Mouse (Mus musculus): ENCODE measurements around the gene Marveld1. TPM values are rescaled to one million over a fixed set of nuclear protein-coding genes. Genes with fewer than 3 reads are reported as not detected.

The Marveld1 gene
- polyA plus RNA-seq, 1 experiment from 2014 or later = 25.0 TPM

- H3K4me2 ChIP-seq (ENCODE audit: low read length) = peak overlapping the region; percentile 96
- H3K36me3 ChIP-seq (ENCODE audit: control insufficient read depth, insufficient read depth, low read length) = peaks cover 13% of the 10 kb centered on the region
- peaks cover 21 to 39% of the 10 kb centered on the region in 2 experiments for H3K4me1 ChIP-seq (ENCODE audit: control insufficient read depth in 2 of 2, insufficient read depth in 2 of 2, low read length in 2 of 2)
- H3K27me3 ChIP-seq (ENCODE audit: control insufficient read depth, insufficient read depth, low read length) = no peaks in the 10 kb centered on the region
- 0 out of 4 replicates have a peak overlapping the region, but pooled peaks of 1 of the 2 experiments have one; percentile 75 for H3K4me3 ChIP-seq (ENCODE audit: control insufficient read depth in 1 of 2, insufficient read depth in 1 of 2, low read depth in 1 of 2, low read length in 2 of 2)
- ATAC-seq (ENCODE audit: insufficient number of reproducible peaks, insufficient read depth, low FRiP score, low read depth) = no peak
- no peaks in the 10 kb centered on the region for H3K9me3 ChIP-seq (ENCODE audit: control insufficient read depth, low read length)
- H3K9ac ChIP-seq (ENCODE audit: low read length) = peak overlapping the region; percentile 94
- WGBS = 90% methylated on average over 9 of the region's 9 CpGs
- H3K27ac ChIP-seq (replicated peaks in 1 of 2; ENCODE audit: control insufficient read depth in 1 of 2, insufficient read depth in 1 of 2, low read depth in 2 of 2, low read length in 2 of 2) = peak overlapping the region; percentile 84 to 92; a peak in 3 of 4 replicates
Measured at GRCm38 (mm10) chr19:42146276-42147010, 757 bp upstream of the Marveld1 start.

- Histone ChIP-seq H3K27ac (replicated peaks in 1 of 2; ENCODE audit: control insufficient read depth in 1 of 2, insufficient read depth in 1 of 2, low read depth in 2 of 2, low read length in 2 of 2) (peak overlapping the region; percentile 84 to 92), H3K27me3 (ENCODE audit: control insufficient read depth, insufficient read depth, low read length) (no peaks in the 10 kb centered on the region), H3K9ac (ENCODE audit: low read length) (peak overlapping the region; percentile 94), H3K4me3 (ENCODE audit: control insufficient read depth in 1 of 2, insufficient read depth in 1 of 2, low read depth in 1 of 2, low read length in 2 of 2) (peak overlapping the region; percentile 75 to 80), H3K4me1 (ENCODE audit: control insufficient read depth in 2 of 2, insufficient read depth in 2 of 2, low read length in 2 of 2) (peaks cover 21 to 45% of the 10 kb centered on the region in 2 experiments), H3K36me3 (ENCODE audit: control insufficient read depth, insufficient read depth, low read length) (peaks cover 17% of the 10 kb centered on the region), H3K4me2 (ENCODE audit: low read length) (peak overlapping the region; percentile 96), H3K9me3 (ENCODE audit: control insufficient read depth, low read length) (no peaks in the 10 kb centered on the region)
- under 1% methylated on average over 63 of the region's 63 CpGs for WGBS
- peak; percentile 37 for ATAC-seq (ENCODE audit: insufficient number of reproducible peaks, insufficient read depth, low FRiP score, low read depth)
Measured at GRCm38 (mm10) chr19:42147769-42148568, 769 bp downstream of the Marveld1 start.

- ATAC-seq (ENCODE audit: insufficient number of reproducible peaks, insufficient read depth, low FRiP score, low read depth) = no peak
- Histone ChIP-seq H3K4me1 (ENCODE audit: control insufficient read depth in 2 of 2, insufficient read depth in 2 of 2, low read length in 2 of 2) (peaks cover 21 to 45% of the 10 kb centered on the region in 2 experiments), H3K27ac (replicated peaks in 1 of 2; ENCODE audit: control insufficient read depth in 1 of 2, insufficient read depth in 1 of 2, low read depth in 2 of 2, low read length in 2 of 2) (peak overlapping the region; percentile 84 to 92), H3K36me3 (ENCODE audit: control insufficient read depth, insufficient read depth, low read length) (peaks cover 17% of the 10 kb centered on the region), H3K9ac (ENCODE audit: low read length) (peak overlapping the region; percentile 94), H3K4me3 (ENCODE audit: control insufficient read depth in 1 of 2, insufficient read depth in 1 of 2, low read depth in 1 of 2, low read length in 2 of 2) (peak overlapping the region; percentile 75 to 80), H3K27me3 (ENCODE audit: control insufficient read depth, insufficient read depth, low read length) (no peaks in the 10 kb centered on the region), H3K4me2 (ENCODE audit: low read length) (peak overlapping the region; percentile 96), H3K9me3 (ENCODE audit: control insufficient read depth, low read length) (no peaks in the 10 kb centered on the region)
- WGBS = 14% methylated on average over 7 of the region's 7 CpGs
Measured at GRCm38 (mm10) chr19:42148569-42148860, 1.3 kb downstream of the Marveld1 start.

GRCm38 (mm10) chr19:42151990-42152389, 4.8 kb downstream of the Marveld1 start:
- no peak for ATAC-seq (ENCODE audit: insufficient number of reproducible peaks, insufficient read depth, low FRiP score, low read depth)

GRCm38 (mm10) chr19:42157493-42158237, 10.5 kb downstream of the Marveld1 start:
- no peak overlapping the region for H3K9ac ChIP-seq (ENCODE audit: low read length)
- H3K4me1 ChIP-seq (ENCODE audit: control insufficient read depth in 2 of 2, insufficient read depth in 2 of 2, low read length in 2 of 2) = peaks cover 4 to 6% of the 10 kb centered on the region in 2 experiments; a peak in 3 of 4 replicates
- 0 out of 4 replicates have a peak overlapping the region, but pooled peaks of 1 of the 2 experiments have one; percentile 19 for H3K27ac ChIP-seq (replicated peaks in 1 of 2; ENCODE audit: control insufficient read depth in 1 of 2, insufficient read depth in 1 of 2, low read depth in 2 of 2, low read length in 2 of 2)
- 33% methylated on average over 11 of the region's 12 CpGs for WGBS
- no peak for ATAC-seq (ENCODE audit: insufficient number of reproducible peaks, insufficient read depth, low FRiP score, low read depth)
- no peaks in the 10 kb centered on the region for H3K27me3 ChIP-seq (ENCODE audit: control insufficient read depth, insufficient read depth, low read length)
- no peak overlapping the region for H3K4me3 ChIP-seq (ENCODE audit: control insufficient read depth in 1 of 2, insufficient read depth in 1 of 2, low read depth in 1 of 2, low read length in 2 of 2)
- H3K9me3 ChIP-seq (ENCODE audit: control insufficient read depth, low read length) = no peaks in the 10 kb centered on the region
- no peaks in the 10 kb centered on the region for H3K36me3 ChIP-seq (ENCODE audit: control insufficient read depth, insufficient read depth, low read length)
- no peak overlapping the region for H3K4me2 ChIP-seq (ENCODE audit: low read length)

More at GRCm38 (mm10) chr19:42151990-42152389, 4.8 kb downstream of the Marveld1 start:
- peaks cover 17% of the 10 kb centered on the region for H3K36me3 ChIP-seq (ENCODE audit: control insufficient read depth, insufficient read depth, low read length)
- 0 out of 4 replicates have a peak overlapping the region, but pooled peaks of 1 of the 2 experiments have one; percentile 45 for H3K27ac ChIP-seq (replicated peaks in 1 of 2; ENCODE audit: control insufficient read depth in 1 of 2, insufficient read depth in 1 of 2, low read depth in 2 of 2, low read length in 2 of 2)
- H3K4me1 ChIP-seq (ENCODE audit: control insufficient read depth in 2 of 2, insufficient read depth in 2 of 2, low read length in 2 of 2) = peaks cover 16 to 39% of the 10 kb centered on the region in 2 experiments
- no peak overlapping the region for H3K4me3 ChIP-seq (ENCODE audit: control insufficient read depth in 1 of 2, insufficient read depth in 1 of 2, low read depth in 1 of 2, low read length in 2 of 2)
- no peaks in the 10 kb centered on the region for H3K27me3 ChIP-seq (ENCODE audit: control insufficient read depth, insufficient read depth, low read length)
- WGBS = 5% methylated on average over 6 of the region's 6 CpGs
- H3K9me3 ChIP-seq (ENCODE audit: control insufficient read depth, low read length) = no peaks in the 10 kb centered on the region
- no peak overlapping the region for H3K4me2 ChIP-seq (ENCODE audit: low read length)
- H3K9ac ChIP-seq (ENCODE audit: low read length) = no peak overlapping the region

GRCm38 (mm10) chr19:42158246-42159017, 11.2 kb downstream of the Marveld1 start:
- H3K4me1 ChIP-seq (ENCODE audit: control insufficient read depth in 2 of 2, insufficient read depth in 2 of 2, low read length in 2 of 2) = peaks cover 4 to 6% of the 10 kb centered on the region in 2 experiments; a peak in 3 of 4 replicates
- no peak overlapping the region for H3K4me3 ChIP-seq (ENCODE audit: control insufficient read depth in 1 of 2, insufficient read depth in 1 of 2, low read depth in 1 of 2, low read length in 2 of 2)
- H3K9ac ChIP-seq (ENCODE audit: low read length) = 0 out of 2 replicates have a peak overlapping the region, but pooled peaks have one; percentile 27
- ATAC-seq (ENCODE audit: insufficient number of reproducible peaks, insufficient read depth, low FRiP score, low read depth) = no peak
- WGBS = 17% methylated on average over 13 of the region's 13 CpGs
- no peaks in the 10 kb centered on the region for H3K36me3 ChIP-seq (ENCODE audit: control insufficient read depth, insufficient read depth, low read length)
- no peaks in the 10 kb centered on the region for H3K27me3 ChIP-seq (ENCODE audit: control insufficient read depth, insufficient read depth, low read length)
- no peak overlapping the region for H3K4me2 ChIP-seq (ENCODE audit: low read length)
- no peaks in the 10 kb centered on the region for H3K9me3 ChIP-seq (ENCODE audit: control insufficient read depth, low read length)
- H3K27ac ChIP-seq (replicated peaks in 1 of 2; ENCODE audit: control insufficient read depth in 1 of 2, insufficient read depth in 1 of 2, low read depth in 2 of 2, low read length in 2 of 2) = peak overlapping the region in 1 of 2 experiments; percentile 19; a peak in 1 of 4 replicates

Data from heart, embryonic 14.5 days (tissue).